Mouse (Mus musculus): Measurements from ENCODE around the gene Pphln1.

The Pphln1 gene

DNA sequence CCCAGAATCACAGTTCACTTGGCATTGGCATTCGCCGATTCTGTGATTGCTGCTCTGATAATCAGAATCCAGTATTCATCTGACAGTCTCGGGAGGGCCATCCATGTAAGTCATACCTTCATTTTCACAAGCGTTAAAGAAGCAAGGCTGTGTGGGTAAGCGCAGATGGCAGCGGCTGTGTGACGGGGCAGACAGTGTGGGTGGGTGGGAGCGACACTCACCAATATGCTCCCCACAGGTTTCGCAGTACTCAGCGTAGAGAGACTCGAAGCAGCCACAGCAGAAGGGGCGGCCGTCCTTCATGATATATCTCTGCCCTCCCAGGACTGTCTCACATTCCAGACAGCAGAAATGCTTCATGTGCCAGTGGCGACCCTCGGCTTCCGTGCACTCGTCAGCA, 106.7 kb downstream of the Pphln1 start:
- no peak for DNase-seq (ENCODE audit: low spot score)

DNA sequence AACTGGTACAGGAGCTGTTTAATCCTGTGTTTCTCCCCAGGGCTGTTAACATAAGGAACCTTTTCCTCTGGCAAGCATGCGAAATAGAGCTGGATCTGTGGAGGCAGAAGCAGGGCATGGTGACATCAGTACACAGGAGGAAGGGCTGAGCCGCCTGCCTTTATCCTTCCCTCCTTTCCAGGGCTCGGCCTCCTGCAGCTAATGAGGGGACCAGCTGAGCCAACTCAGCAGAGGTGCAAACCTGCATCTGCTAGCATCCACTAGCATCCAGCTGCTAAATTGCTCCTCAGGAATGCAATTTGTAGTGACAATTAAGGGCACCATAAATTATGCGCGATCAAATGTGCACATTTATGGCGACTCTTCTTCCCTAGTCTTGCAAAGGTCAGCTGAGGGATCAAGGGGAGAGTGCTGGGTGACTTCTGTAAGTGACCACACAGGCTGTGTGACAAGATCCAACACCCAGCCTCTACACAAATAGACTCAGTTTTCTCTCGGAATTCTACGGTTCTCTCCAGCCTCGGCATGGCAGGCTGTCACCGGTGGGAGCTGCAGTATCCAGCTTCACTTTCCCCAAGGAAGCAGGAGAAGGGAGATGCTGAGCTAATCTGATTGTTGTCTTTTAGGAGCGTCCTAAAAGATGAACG, 112.7 kb downstream of the Pphln1 start:
- peak; percentile 59 for DNase-seq (ENCODE audit: low spot score)

DNA sequence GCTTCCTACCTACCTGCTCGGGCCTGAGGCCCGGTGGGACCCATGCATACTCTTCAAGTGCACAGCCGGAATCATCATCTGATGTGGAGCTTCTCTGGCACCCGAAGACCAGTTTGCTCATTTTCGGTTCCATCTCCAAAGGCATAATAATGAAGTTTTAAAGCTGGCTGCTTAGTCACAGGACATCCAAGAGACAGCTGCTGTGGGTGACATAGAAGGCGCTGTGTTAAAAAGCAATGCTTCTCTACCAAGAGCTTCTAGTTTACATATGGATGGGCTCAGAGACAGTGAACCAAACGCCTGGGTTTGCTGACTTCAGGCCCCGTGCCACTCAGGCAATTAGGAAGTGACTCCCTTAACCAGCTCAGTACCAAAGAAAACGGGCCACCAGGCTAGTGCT, 114.3 kb downstream of the Pphln1 start:
- DNase-seq (ENCODE audit: low spot score), result no peak

DNA sequence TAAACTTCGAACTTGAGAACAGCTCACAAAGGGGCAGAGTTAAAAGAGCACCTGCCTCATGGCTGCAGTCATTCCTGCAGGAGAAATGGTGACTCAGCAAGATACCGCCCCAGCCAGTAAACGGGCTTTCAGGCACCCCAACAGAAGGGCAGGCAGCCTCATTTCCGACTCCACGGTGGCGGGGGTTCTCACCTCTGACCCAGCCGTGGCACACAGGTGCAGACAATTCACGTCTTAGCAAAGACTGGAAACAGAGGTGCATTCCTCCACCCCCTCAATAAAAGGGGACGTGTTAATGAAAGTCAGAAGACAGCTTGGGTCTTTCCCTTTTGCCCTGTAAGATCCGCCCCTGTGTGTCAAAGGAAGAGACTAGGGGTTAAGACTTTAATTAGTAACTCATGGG, 115.8 kb downstream of the Pphln1 start:
- DNase-seq (ENCODE audit: low spot score), result peak; percentile 67

DNA sequence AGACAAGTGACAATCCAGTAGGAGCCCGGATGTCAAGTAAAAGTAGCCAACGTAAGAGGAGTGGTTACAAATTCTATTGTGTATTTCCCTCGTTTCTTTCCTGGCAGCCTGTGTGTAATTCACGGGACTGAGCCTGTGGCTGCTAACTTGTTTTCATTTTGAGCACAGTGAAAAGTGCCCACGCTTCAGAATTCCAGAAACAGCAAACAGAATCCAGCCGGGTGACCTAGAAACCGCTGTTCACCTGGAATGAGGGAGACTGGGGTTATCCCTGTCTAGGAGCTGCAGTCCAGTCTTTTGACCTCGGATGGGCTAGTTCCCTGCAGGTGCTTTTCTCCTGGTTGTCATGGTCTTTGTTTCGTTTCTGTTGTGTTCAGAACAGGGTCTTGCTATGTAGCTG, 117.2 kb downstream of the Pphln1 start:
- DNase-seq (ENCODE audit: low spot score), result no peak

DNA sequence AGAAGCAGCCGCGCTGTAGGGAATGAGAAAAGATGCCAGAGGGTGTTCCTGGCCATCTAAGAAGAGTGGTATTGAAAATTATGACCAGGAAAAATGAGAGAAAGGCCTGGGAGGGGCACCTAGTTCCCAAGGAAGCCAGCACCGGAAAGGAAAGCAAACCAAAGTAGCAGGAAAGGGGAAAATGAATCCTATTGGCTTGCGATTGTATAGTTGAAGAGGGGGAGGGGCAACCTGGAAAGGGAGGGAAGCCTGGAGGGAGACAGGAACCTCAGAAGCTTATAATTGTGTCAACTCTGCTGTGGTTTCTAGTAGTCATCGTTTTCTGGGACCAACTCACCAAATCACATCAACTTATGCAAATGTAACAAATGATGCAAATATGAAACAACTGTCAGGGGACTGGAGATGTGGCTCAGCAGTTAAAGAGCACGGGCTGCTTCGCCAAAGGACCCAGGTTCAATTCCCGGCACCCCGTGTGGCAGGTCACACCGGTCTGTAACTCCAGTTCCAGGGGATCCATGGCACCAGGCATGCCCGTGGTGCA, 118.9 kb downstream of the Pphln1 start:
- no peak for DNase-seq (ENCODE audit: low spot score)

DNA sequence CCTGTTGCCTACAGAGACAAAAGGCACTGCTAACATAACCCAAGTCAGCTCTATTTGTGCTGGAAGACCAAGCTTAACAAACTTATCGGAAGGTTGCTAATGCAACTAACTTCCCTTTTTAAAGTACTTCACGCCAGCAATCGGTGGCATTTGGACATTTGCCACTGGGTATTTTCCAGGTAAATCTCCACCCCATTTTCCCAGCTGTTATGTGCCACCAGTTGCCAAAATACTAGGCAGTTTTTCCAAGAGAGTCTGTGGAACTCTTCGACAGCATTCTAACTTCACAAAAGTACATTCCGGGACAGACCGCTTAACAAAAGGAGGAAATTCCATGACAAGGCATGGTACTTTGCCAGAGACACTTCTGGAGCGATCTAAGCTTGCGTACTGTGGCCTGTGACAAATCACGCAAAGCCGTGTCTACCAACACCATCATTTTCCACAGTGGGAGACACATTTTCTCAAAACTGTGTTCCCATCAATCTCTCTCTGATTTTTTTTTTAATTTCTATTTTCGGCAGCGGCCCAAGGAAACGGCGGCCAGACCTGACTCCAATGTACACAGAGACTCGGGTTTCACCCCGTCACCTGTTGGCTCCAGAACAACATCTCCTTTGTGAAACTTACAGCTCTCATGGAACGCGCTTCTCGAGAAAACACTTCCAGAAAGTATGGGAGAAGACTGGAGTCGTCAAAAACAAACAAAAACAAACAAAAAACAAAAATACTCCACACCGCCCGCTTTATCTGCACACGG, 120.2 kb downstream of the Pphln1 start:
- peak; percentile 54 for DNase-seq (ENCODE audit: low spot score)

DNA sequence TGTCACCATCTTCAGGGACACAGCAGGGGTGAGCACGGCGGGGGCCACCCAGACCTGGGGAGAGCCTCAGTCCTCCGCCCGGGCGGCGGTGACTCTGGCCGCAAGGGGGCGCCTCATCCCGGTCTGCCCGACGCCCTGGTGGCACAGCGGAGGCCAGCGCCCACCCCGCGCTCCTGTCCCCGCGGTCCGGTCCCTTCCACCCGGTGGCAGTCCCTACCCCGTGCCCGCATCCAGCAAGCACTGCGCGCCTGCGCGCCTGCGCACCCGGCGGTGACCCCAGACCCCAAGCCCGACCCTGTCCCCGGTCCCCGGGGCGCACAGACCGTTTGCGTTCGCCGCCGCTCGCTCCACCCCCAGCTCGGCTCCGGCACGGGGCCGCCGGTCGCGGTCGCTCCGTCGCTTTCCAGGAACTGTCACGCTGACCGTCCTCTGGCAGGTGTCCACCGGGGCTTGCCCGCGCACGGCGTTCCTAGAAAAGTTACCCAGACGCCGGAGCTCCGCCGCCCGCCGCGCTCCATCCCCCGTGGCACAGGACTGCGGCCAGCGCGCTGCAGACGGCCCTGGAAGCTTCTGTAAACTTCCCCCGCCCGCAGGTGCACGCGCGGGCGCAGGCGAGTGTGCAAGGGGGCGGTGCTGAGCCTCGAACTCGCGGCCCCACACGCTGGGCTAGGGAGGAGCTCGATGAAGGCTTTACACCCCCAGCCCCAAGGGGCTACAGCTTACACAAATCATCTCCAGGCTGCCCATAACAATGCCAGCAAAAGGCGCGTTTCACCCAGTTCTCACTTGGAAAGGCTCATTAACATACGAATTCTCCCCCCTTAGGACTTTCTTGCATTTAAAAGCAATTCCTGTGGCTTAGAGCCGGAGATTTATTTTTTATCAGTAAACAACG, 121.0 kb downstream of the Pphln1 start:
- DNase-seq (ENCODE audit: low spot score), result peak; percentile 74

DNA sequence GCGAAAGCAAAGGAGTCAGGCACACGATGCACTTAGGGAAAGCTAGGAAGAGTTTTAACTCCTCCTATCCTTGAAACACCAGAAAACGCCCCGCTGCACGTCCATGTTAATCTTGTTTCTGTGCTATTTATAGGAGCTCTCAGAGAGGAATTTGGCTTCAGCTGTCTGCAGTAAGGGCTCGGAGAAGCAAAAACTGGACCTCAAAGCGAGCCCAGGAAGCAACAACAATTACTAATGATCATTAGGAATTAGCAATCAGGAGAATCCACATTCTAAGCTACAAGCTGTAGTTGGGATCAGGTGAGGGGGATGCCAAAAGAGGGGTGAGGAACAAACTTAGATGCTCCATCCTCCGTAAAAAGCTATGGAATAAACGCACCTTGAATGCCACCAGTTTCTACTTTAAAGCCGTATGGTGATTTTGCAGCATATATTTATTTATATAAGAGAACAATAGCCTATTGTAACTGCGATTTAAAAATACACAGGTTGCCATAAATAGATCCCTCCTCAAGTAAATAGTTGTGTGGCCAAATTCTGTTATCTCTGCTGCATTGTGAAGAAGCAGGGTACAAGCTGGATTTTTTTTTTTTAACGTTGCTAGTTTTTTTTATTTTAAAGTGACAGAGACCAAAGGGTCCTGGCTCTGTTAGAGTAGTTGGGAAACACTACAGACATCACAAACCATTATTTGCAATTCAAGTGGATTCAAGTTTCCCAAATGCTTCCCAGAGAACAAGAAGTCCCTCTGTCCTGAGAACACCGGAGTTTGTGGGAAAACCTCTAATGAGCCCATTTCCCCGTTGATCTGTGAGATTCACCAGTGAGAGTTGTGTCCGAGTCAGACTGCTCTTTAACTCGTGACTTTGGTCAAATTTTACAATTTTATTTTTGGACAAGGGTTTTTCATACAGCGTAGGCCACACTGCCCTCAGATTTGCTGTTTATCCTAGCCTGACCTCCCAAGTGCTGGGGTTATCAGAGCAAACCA, 122.0 kb downstream of the Pphln1 start:
- no peak for DNase-seq (ENCODE audit: low spot score)

DNA sequence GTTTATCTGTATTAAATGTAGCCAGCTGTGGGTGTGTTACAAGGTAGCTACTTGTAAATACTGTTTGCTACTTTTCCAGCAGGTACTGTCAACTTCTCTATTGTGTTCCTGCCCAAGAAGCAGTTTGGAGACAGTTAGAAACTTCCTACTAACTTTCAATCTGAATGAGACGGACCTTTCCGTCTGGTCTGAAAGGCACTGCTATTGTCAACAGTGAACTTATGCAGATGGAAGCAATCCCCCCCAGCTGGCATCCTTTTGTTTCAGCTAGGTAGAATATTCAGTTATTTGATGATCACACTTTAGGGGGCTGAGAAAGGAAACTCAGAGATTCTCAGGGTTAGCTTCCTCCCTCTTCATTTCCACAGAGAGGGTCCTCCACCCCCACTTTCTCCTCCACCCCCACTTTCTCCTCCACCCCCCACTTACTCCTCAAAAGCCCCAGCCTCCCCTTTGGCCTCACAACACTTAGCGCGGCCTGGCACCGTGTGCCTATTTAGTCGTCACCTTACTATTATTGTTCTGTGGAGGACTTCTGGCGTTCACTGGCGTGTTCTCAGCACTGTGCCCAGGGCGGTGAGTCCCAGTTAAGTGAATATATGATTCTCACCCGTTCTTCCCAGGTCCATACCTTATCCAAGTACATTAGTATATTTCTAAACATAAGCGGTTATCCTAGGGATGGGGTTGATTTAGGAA, 123.1 kb downstream of the Pphln1 start:
- DNase-seq (ENCODE audit: low spot score), result no peak

DNA sequence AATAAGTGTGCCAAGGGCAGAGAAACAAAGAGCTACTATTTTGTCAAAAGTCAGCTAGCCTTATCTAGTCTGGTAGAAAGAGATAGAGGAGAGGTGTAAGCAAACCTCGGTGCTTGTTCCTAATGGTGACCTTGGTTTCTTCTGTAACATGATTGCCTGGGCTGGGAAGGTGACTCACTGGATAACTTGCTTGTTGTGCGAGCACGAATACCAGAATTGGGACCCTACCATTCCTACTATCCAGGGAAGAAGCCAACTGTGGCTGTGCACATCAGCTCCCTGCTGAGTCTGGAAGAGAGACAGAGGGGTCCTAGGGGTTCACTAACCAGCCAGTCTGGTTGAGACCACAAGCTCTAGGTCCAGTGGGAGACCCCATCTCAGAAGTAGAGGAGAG, 123.6 kb downstream of the Pphln1 start:
- no peak for DNase-seq (ENCODE audit: low spot score)

DNA sequence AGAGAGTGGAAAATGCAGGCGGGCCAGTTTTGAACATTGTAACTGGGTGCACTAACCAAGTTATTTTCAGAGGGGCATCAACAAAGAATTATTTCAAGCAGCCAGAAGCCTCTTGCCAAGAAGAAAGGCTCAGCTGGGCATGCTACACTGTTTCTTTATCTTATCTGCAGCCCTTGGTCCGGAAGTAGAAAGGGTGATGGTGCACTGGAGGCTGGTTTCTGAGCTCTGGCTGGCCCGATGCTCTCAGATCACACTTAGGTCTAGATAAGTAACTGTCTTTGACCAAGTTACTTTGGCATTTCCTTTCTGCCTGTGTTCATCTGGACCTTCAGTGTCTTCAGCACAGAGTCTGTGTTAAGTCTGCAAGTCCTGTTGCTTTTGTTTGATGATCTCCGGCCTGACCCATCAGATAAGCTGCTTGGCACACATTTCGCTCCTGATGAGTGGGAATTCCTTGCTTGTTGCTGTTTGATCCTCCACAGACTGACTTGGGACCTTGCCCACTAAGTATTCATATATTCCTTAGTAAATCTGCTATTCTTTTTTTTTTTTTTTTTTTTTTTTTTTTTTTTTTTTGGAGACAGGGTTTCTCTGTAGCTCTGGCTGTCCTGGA, 127.3 kb downstream of the Pphln1 start:
- no peak for DNase-seq (ENCODE audit: low spot score)

DNA sequence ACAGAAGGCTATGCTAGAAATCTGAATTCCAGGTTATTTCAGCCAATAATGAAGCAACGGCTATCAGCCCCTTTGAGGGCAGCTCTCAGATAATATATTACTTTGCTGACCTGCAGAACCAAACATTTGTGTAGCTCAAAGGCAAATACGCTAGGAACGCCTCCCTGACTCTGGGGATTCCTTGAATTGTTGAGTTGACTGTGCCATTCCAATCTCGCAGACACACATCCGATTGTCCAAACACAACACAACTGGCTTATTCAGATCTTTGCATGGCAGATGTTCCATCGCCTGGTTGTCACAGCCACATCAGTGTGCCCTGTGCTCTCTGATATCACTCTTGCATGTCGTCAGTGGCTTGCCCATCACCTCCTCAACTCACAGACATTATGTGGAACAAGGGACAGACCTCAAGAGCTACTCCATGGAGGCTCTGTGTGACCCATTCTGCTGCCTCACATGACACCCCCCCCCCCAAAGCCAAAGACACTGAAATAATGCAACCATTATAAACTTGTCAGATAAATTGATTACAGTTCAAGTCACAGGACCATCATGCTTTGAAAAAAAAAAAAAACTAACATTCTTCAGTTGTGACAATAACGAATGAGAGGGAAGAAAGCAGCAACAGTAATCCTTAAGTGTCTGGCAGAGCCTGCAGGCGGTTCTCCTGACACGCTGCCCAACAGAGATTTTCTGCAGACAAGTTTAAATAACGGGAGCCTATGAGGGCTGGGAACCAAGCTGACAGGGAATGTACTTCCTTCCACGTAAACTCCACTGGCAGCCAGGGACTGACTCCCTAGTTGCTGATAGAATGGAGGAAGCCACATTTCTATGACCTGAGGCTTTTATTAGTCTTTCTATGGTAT, 131.9 kb downstream of the Pphln1 start:
- peak; percentile 49 for DNase-seq (ENCODE audit: low spot score)

DNA sequence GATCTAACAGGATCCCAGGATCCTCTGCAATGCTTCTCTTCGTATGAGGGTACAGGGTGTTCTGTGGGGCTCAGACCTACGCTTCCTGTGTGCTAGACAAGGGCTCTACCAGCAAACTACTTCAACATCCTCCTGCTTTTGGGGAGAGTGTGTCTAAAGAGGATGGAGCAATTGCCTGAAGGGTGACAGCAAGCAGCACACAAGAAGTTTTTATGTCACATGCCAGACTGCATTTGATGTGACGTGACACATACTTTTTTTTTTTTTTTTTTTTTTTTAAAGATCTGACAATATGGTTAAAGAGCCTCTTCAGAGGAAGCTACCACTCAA, 132.5 kb downstream of the Pphln1 start:
- DNase-seq (ENCODE audit: low spot score), result no peak

DNA sequence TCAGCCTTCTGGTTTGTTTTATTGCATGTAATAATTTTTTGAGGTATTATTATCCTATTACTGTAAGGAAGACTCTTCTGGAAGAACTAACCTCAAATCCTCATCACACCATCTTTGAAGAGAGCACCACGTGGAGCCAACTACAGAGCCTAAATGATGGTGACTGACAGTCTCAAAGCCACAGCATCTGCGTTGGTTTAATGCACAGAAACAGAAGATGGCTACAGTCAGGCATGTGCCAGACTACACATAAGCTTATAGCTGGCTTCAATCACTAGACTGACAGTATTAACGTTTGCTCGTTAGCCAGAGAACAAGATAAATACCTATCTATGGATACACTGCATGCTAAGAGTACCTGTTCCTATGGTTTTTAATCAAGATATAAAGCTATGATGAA, 138.0 kb downstream of the Pphln1 start:
- DNase-seq (ENCODE audit: low spot score), result no peak

DNA sequence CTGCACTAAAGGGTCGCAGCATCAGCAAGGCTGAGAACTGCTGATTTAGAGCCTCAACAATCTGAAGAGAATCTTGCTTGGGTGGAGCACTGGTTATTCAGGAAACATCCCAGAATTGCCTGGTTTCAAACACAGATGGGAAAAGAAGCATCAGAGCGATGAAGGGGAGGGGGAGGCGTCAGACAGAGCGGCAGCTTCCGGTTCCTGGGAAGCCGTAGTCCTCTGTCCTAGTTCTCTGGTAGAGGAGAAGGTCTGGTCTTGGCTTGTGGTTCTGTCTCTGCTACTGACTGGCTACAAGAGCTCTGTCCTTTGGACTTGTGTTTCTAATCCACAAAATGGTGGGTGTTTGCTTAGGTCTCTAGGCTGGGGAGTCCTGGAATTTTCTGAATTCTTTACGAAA, 139.6 kb downstream of the Pphln1 start:
- DNase-seq (ENCODE audit: low spot score), result no peak

DNA sequence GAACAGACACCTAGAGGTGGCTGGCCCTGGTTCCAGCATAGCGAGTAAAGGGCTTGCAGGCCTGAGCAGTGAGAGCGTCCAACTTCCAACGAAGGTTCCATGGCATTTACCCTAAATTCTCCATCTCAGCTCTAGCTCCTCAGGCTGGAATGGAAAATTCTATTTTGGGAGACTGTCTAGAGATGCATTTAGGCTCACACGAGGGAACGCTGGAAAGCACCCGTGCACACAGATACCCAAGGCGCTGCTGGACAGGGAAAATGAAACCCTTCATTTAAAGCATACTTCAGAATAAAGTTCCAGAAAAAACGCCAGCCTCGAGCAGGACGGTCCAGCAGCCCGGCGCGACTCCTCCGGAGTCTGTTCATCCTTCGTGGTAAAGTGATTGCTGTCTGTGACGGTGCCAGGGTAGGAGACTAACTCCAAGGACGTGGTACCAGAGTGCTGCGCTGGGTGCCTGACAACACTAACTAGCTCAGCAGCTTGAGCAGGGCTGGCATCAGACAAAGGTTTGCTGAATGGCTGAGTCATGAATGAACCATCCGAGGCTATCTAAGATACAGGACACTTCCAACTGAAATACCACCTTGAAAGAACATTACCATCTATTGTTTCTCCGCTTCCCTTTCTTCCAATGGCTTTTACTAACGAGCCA, 140.5 kb downstream of the Pphln1 start:
- DNase-seq (ENCODE audit: low spot score), result no peak

DNA sequence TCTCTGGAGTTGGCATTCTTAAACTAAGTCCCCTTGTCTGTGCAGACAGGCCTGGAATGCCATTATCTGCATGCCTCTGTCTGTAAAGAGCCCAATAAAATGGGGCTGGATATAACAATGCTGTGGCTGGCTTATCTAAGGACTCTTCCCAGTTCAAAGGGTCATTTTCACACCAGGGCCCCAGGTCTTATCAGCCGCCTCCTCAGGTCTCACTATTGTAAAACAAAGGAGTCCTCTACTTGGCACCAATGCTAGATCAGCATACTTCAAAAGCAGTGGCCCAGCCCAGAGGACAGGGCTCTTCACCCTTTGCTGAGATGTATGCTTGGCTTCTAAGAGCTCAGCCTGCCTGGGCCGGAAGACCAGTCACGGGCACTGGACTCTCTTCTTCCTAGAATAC, 141.3 kb downstream of the Pphln1 start:
- DNase-seq (ENCODE audit: low spot score), result no peak

Data from embryo, embryonic 10.5 days (tissue).